Mouse (Mus musculus): ENCODE measurements around the gene Tmem132a. TPM values are rescaled to one million over a fixed set of nuclear protein-coding genes. Genes with fewer than 3 reads are reported as not detected.

Tmem132a gene
- polyA plus RNA-seq, 1 experiment from 2014 or later: 111 TPM

Other genes starting within 250 kb of the Tmem132a start
- gene Vwce, start 235.7 kb downstream of the Tmem132a start, polyA plus RNA-seq (2015; fragmentation: Nextera tagmentation; extraction: Ambion mirVana): 4.2 and 4.7 TPM in 2 replicates
- 0.10 TPM in 1 of 2 replicates, not detected in the other for gene Pga5, start 191.9 kb downstream of the Tmem132a start, polyA plus RNA-seq (2015; fragmentation: Nextera tagmentation; extraction: Ambion mirVana)
- 38.3 and 40.9 TPM in 2 replicates for gene Vps37c, start 181.2 kb downstream of the Tmem132a start, polyA plus RNA-seq (2015; fragmentation: Nextera tagmentation; extraction: Ambion mirVana)
- gene Cd5, start 130.9 kb downstream of the Tmem132a start, polyA plus RNA-seq (2015; fragmentation: Nextera tagmentation; extraction: Ambion mirVana): 0.08 and 0.19 TPM in 2 replicates
- not detected in 2 replicates for gene Cd6, start 39.9 kb downstream of the Tmem132a start, polyA plus RNA-seq (2015; fragmentation: Nextera tagmentation; extraction: Ambion mirVana)
- gene Slc15a3, start 30.2 kb downstream of the Tmem132a start, polyA plus RNA-seq (2015; fragmentation: Nextera tagmentation; extraction: Ambion mirVana): 0.47 and 0.88 TPM in 2 replicates
- 92.0 and 100 TPM in 2 replicates for gene Tmem109, start 12.1 kb upstream of the Tmem132a start, polyA plus RNA-seq (2015; fragmentation: Nextera tagmentation; extraction: Ambion mirVana)
- 49.9 and 50.9 TPM in 2 replicates for gene Prpf19, start 25.3 kb upstream of the Tmem132a start, polyA plus RNA-seq (2015; fragmentation: Nextera tagmentation; extraction: Ambion mirVana)
- gene Zp1, start 50.7 kb upstream of the Tmem132a start, polyA plus RNA-seq (2015; fragmentation: Nextera tagmentation; extraction: Ambion mirVana): not detected in 2 replicates
- gene Ptgdr2, start 67.2 kb upstream of the Tmem132a start, polyA plus RNA-seq (2015; fragmentation: Nextera tagmentation; extraction: Ambion mirVana): 0.10 TPM in 1 of 2 replicates, not detected in the other
- gene Ccdc86, start 79.3 kb upstream of the Tmem132a start, polyA plus RNA-seq (2015; fragmentation: Nextera tagmentation; extraction: Ambion mirVana): 29.7 and 30.4 TPM in 2 replicates
- 0.38 TPM in 1 of 2 replicates, not detected in the other for gene Ms4a10, start 104.7 kb upstream of the Tmem132a start, polyA plus RNA-seq (2015; fragmentation: Nextera tagmentation; extraction: Ambion mirVana)
- gene Ms4a15, start 123.3 kb upstream of the Tmem132a start, polyA plus RNA-seq (2015; fragmentation: Nextera tagmentation; extraction: Ambion mirVana): not detected in 2 replicates
- not detected in 2 replicates for gene Ms4a18, start 148.1 kb upstream of the Tmem132a start, polyA plus RNA-seq (2015; fragmentation: Nextera tagmentation; extraction: Ambion mirVana)
- not detected in 2 replicates for gene Ms4a8a, start 211.2 kb upstream of the Tmem132a start, polyA plus RNA-seq (2015; fragmentation: Nextera tagmentation; extraction: Ambion mirVana)

All from limb, embryonic 13.5 days (tissue).